Mouse (Mus musculus) small intestine, adult 2 months (tissue): ENCODE data around the gene Rngtt.

Experiments used
- CTCF ChIP-seq: fragments of 200-500 bp; IDR thresholded peaks from 2 replicates; pipeline ENCODE4 v1.5.1; 2012; ENCODE audit warnings: low read depth, mild to moderate bottlenecking, control low read depth, inconsistent platforms, low read length, moderate library complexity, mixed read lengths; ENCODE audit not compliant: insufficient replicate concordance, insufficient read length; ENCODE audit errors: extremely low read depth
- POLR2A ChIP-seq: fragments of 200-500 bp; IDR thresholded peaks from 2 replicates; pipeline ENCODE4 v1.6.1; 2012; ENCODE audit warnings: low read depth, mild to moderate bottlenecking, control low read depth, inconsistent platforms, low read length, moderate library complexity

GRCm38 (mm10) chr4:33331147-33331546 is 21.0 kb downstream of the Rngtt start:
- TF ChIP-seq CTCF, result no peak
- TF ChIP-seq POLR2A, result no peak
